Mouse (Mus musculus): Measurements from ENCODE around the gene Rbfox3. TPM values are rescaled to one million over a fixed set of nuclear protein-coding genes. Genes with fewer than 3 reads are reported as not detected.

Rbfox3 gene
- polyA plus RNA-seq, 1 experiment, result not detected

DNA sequence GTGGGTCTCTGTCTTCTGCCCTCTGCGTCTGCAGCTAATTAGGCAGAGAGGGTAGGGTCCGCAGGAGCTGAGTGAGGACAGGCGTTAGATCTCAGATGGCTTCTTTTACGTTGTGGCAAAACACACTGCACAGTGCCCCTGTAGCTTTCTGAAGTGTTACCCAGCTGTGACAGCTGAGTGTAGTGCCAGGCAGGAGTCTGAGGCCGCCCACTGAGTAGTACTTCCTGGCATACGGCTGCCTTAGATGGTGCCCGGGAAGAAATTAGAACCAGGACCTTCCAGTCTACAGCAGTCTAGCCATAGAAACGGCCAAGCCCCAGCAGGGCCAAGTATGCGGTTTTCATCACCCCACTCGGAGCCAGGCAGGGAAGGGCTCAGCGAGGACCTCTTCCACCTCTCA is 426.1 kb downstream of the Rbfox3 start:
- no peaks in the 10 kb centered on the region for H3K79me2 ChIP-seq (ENCODE audit: control insufficient read depth, insufficient read depth)
- TF ChIP-seq POLR2AphosphoS2 (IDR thresholded peaks at IDR 0.05; ENCODE audit: insufficient read length, low read depth) (no peak), MYOD1 (IDR thresholded peaks at IDR 0.05; ENCODE audit: control insufficient read depth in 1 of 3, insufficient read length in 2 of 3, low read depth in 2 of 3) (no peak), MAX (IDR thresholded peaks at IDR 0.05; ENCODE audit: low read depth) (no peak), MYOG (IDR thresholded peaks at IDR 0.05; ENCODE audit: control insufficient read depth in 1 of 3, insufficient read depth in 1 of 3, insufficient read length in 2 of 3, low read depth in 2 of 3) (no peak), TCF12 (IDR thresholded peaks at IDR 0.05; ENCODE audit: insufficient read depth, poor library complexity, severe bottlenecking) (no peak), CEBPB (IDR thresholded peaks at IDR 0.05; ENCODE audit: insufficient read depth, poor library complexity, severe bottlenecking) (no peak), REST (IDR thresholded peaks at IDR 0.05; ENCODE audit: insufficient read depth, insufficient read length) (no peak), E2F4 (IDR thresholded peaks at IDR 0.05; ENCODE audit: insufficient read depth) (no peak), USF1 (IDR thresholded peaks at IDR 0.05; ENCODE audit: low read depth) (no peak), POLR2A (IDR thresholded peaks at IDR 0.05; ENCODE audit: insufficient read length, low read depth) (no peak), TCF3 (IDR thresholded peaks at IDR 0.05; ENCODE audit: insufficient read length, low read depth) (no peak), SRF (IDR thresholded peaks at IDR 0.05; ENCODE audit: control insufficient read depth, insufficient read length, low read depth) (no peak)
- H3K4me2 ChIP-seq (ENCODE audit: low read depth), result no peak overlapping the region
- H3K36me3 ChIP-seq (ENCODE audit: control insufficient read depth, insufficient read depth), result no peaks in the 10 kb centered on the region
- peaks cover 49% of the 10 kb centered on the region for H3K27me3 ChIP-seq (ENCODE audit: control insufficient read depth, insufficient read depth, insufficient read length)
- no peak overlapping the region for H3ac ChIP-seq (ENCODE audit: control insufficient read depth, insufficient read length)
- no peak overlapping the region for H3K4me3 ChIP-seq

DNA sequence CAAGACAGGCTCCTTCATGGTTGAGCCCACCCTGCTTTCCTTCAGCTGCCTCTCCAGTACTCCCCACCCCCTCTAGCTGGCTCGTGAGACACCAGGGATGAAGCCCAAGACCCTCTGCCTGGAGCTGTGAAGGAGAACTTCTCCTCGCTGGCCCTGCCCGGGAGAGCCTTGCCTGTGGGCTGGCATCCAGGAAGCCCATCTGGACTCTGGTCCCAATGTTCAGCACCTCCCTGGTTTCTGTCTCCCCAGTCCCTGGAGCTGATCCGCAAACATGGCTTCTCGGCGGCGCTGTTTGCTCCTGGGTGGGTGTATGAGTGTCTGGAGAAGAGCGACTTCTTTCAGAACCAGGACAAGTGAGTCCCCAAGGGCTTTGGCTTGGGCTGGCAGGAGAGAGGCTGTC is 427.2 kb downstream of the Rbfox3 start:
- H3K27me3 ChIP-seq (ENCODE audit: control insufficient read depth, insufficient read depth, insufficient read length), result peaks cover 39% of the 10 kb centered on the region
- H3ac ChIP-seq (ENCODE audit: control insufficient read depth, insufficient read length), result no peak overlapping the region
- no peak overlapping the region for H3K4me3 ChIP-seq
- no peak overlapping the region for H3K4me2 ChIP-seq (ENCODE audit: low read depth)
- no peaks in the 10 kb centered on the region for H3K79me2 ChIP-seq (ENCODE audit: control insufficient read depth, insufficient read depth)
- H3K36me3 ChIP-seq (ENCODE audit: control insufficient read depth, insufficient read depth), result no peaks in the 10 kb centered on the region
- TF ChIP-seq MAX (IDR thresholded peaks at IDR 0.05; ENCODE audit: low read depth), result no peak
- no peak for TF ChIP-seq CEBPB (IDR thresholded peaks at IDR 0.05; ENCODE audit: insufficient read depth, poor library complexity, severe bottlenecking)
- TF ChIP-seq E2F4 (IDR thresholded peaks at IDR 0.05; ENCODE audit: insufficient read depth), result no peak
- no peak for TF ChIP-seq SRF (IDR thresholded peaks at IDR 0.05; ENCODE audit: control insufficient read depth, insufficient read length, low read depth)
- no peak for TF ChIP-seq MYOD1 (IDR thresholded peaks at IDR 0.05; ENCODE audit: control insufficient read depth in 1 of 3, insufficient read length in 2 of 3, low read depth in 2 of 3)
- TF ChIP-seq USF1 (IDR thresholded peaks at IDR 0.05; ENCODE audit: low read depth), result no peak
- TF ChIP-seq POLR2AphosphoS2 (IDR thresholded peaks at IDR 0.05; ENCODE audit: insufficient read length, low read depth), result no peak
- no peak for TF ChIP-seq POLR2A (IDR thresholded peaks at IDR 0.05; ENCODE audit: insufficient read length, low read depth)
- TF ChIP-seq TCF12 (IDR thresholded peaks at IDR 0.05; ENCODE audit: insufficient read depth, poor library complexity, severe bottlenecking), result no peak
- TF ChIP-seq TCF3 (IDR thresholded peaks at IDR 0.05; ENCODE audit: insufficient read length, low read depth), result no peak
- no peak for TF ChIP-seq REST (IDR thresholded peaks at IDR 0.05; ENCODE audit: insufficient read depth, insufficient read length)
- TF ChIP-seq MYOG (IDR thresholded peaks at IDR 0.05; ENCODE audit: control insufficient read depth in 1 of 3, insufficient read depth in 1 of 3, insufficient read length in 2 of 3, low read depth in 2 of 3), result no peak

DNA sequence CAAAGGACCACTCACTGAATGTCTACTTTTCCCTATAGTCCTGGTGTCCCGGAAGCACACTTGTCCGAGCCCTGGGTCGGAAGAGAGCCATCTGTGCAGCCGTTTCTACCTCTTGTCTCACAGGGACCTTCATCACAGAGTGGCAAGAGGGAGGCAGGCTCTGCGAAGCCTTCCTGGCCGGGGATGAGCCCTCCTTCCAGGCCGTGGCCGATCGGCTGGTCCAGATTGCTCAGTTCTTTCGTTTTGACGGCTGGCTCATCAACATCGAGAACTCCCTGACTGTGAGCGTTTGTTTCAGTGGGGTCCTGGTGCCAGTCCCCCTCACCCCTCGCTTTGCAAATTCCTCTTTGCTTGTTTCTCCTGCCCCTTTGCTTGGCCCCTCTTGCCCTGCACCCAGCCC is 429.6 kb downstream of the Rbfox3 start:
- Histone ChIP-seq H3K4me2 (ENCODE audit: low read depth) (no peak overlapping the region), H3K79me2 (ENCODE audit: control insufficient read depth, insufficient read depth) (no peaks in the 10 kb centered on the region), H3K27me3 (ENCODE audit: control insufficient read depth, insufficient read depth, insufficient read length) (peaks cover 18% of the 10 kb centered on the region), H3K4me3 (no peak overlapping the region), H3K36me3 (ENCODE audit: control insufficient read depth, insufficient read depth) (no peaks in the 10 kb centered on the region), H3ac (ENCODE audit: control insufficient read depth, insufficient read length) (no peak overlapping the region)
- TF ChIP-seq TCF12 (IDR thresholded peaks at IDR 0.05; ENCODE audit: insufficient read depth, poor library complexity, severe bottlenecking) (no peak), TCF3 (IDR thresholded peaks at IDR 0.05; ENCODE audit: insufficient read length, low read depth) (no peak), MAX (IDR thresholded peaks at IDR 0.05; ENCODE audit: low read depth) (no peak), REST (IDR thresholded peaks at IDR 0.05; ENCODE audit: insufficient read depth, insufficient read length) (no peak), SRF (IDR thresholded peaks at IDR 0.05; ENCODE audit: control insufficient read depth, insufficient read length, low read depth) (no peak), POLR2AphosphoS2 (IDR thresholded peaks at IDR 0.05; ENCODE audit: insufficient read length, low read depth) (no peak), POLR2A (IDR thresholded peaks at IDR 0.05; ENCODE audit: insufficient read length, low read depth) (no peak), USF1 (IDR thresholded peaks at IDR 0.05; ENCODE audit: low read depth) (no peak), CEBPB (IDR thresholded peaks at IDR 0.05; ENCODE audit: insufficient read depth, poor library complexity, severe bottlenecking) (no peak), E2F4 (IDR thresholded peaks at IDR 0.05; ENCODE audit: insufficient read depth) (no peak), MYOD1 (IDR thresholded peaks at IDR 0.05; ENCODE audit: control insufficient read depth in 1 of 3, insufficient read length in 2 of 3, low read depth in 2 of 3) (no peak)

DNA sequence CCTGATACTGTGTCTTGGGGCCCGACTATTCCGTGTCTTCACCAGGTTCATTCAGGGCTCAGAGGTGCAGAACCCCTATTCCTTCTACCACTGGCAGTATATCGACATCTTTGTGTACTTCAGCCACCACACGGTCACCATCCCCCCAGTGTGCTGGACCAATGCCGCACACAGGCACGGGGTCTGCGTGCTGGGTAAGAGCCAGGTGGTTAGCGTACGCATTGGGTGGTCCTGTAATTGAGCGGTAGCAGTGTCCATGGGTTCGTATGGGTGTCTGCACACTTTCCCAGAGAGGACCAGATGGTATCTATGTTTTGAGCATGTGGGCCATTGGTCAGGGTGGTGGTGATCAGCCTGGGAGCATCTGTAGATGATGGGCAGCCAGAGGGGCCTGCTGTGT is 430.2 kb downstream of the Rbfox3 start:
- TF ChIP-seq POLR2AphosphoS2 (IDR thresholded peaks at IDR 0.05; ENCODE audit: insufficient read length, low read depth) (no peak), E2F4 (IDR thresholded peaks at IDR 0.05; ENCODE audit: insufficient read depth) (no peak), TCF12 (IDR thresholded peaks at IDR 0.05; ENCODE audit: insufficient read depth, poor library complexity, severe bottlenecking) (no peak), USF1 (IDR thresholded peaks at IDR 0.05; ENCODE audit: low read depth) (no peak), POLR2A (IDR thresholded peaks at IDR 0.05; ENCODE audit: insufficient read length, low read depth) (no peak), MYOD1 (IDR thresholded peaks at IDR 0.05; ENCODE audit: control insufficient read depth in 1 of 3, insufficient read length in 2 of 3, low read depth in 2 of 3) (no peak), CEBPB (IDR thresholded peaks at IDR 0.05; ENCODE audit: insufficient read depth, poor library complexity, severe bottlenecking) (no peak), MYOG (IDR thresholded peaks at IDR 0.05; ENCODE audit: control insufficient read depth in 1 of 3, insufficient read depth in 1 of 3, insufficient read length in 2 of 3, low read depth in 2 of 3) (no peak), TCF3 (IDR thresholded peaks at IDR 0.05; ENCODE audit: insufficient read length, low read depth) (no peak), MAX (IDR thresholded peaks at IDR 0.05; ENCODE audit: low read depth) (no peak), REST (IDR thresholded peaks at IDR 0.05; ENCODE audit: insufficient read depth, insufficient read length) (no peak), SRF (IDR thresholded peaks at IDR 0.05; ENCODE audit: control insufficient read depth, insufficient read length, low read depth) (no peak)
- no peaks in the 10 kb centered on the region for H3K36me3 ChIP-seq (ENCODE audit: control insufficient read depth, insufficient read depth)
- H3K27me3 ChIP-seq (ENCODE audit: control insufficient read depth, insufficient read depth, insufficient read length), result peaks cover 18% of the 10 kb centered on the region
- H3K79me2 ChIP-seq (ENCODE audit: control insufficient read depth, insufficient read depth), result no peaks in the 10 kb centered on the region
- H3K4me3 ChIP-seq, result no peak overlapping the region
- H3ac ChIP-seq (ENCODE audit: control insufficient read depth, insufficient read length), result no peak overlapping the region
- H3K4me2 ChIP-seq (ENCODE audit: low read depth), result no peak overlapping the region

Data from myocyte (in vitro differentiated cells).